Mouse (Mus musculus): ENCODE measurements around the gene Higd1a. TPM values are rescaled to one million over a fixed set of nuclear protein-coding genes. Genes with fewer than 3 reads are reported as not detected.

Higd1a gene
- polyA plus RNA-seq, 1 experiment from 2014 or later, result 151 TPM

- Histone ChIP-seq H3K27me3 (replicated peaks; ENCODE audit: control insufficient read depth, insufficient read depth, low read length) (no peaks in the 10 kb centered on the region), H3K9ac (ENCODE audit: low read length) (no peak overlapping the region), H3K36me3 (ENCODE audit: control insufficient read depth, insufficient read depth, low read length) (no peaks in the 10 kb centered on the region), H3K4me3 (ENCODE audit: low read depth, low read length) (no peak overlapping the region), H3K27ac (ENCODE audit: low read depth, low read length) (no peak overlapping the region), H3K9me3 (replicated peaks; ENCODE audit: control insufficient read depth, low read length) (no peaks in the 10 kb centered on the region), H3K4me1 (ENCODE audit: control insufficient read depth, insufficient read depth, low read length) (no peaks in the 10 kb centered on the region), H3K4me2 (ENCODE audit: low read length) (no peak overlapping the region)
- 86% methylated on average over 5 of the region's 5 CpGs for WGBS
- ATAC-seq (no peak), DNase-seq (ENCODE audit: low spot score) (no peak)
Observed at GRCm38 (mm10) chr9:121900282-121900855, 42.2 kb upstream of the Higd1a start.

DNA sequence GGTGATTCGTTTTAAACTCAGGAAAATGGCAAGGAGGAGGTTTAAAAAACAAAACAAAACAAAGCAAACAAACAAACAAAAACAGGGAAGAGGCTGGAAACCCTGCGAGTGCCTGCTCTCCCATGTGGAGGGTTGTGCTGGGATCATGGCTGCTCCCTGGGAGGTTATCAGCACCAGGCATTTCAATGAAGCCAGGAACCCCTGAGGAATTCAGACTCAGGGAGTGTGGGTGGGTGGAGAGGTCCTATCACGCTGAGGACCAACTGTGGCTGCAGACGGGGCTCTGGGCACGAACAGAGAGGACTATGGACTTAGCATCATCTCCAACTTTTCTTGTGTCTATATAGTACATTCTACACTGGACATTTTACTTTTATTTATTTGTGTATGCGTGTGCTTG is 41.1 kb upstream of the Higd1a start:
- ATAC-seq (no peak), DNase-seq (ENCODE audit: low spot score) (no peak)
- no peaks in the 10 kb centered on the region for H3K27me3 ChIP-seq (replicated peaks; ENCODE audit: control insufficient read depth, insufficient read depth, low read length)
- WGBS, result 79% methylated on average over 6 of the region's 6 CpGs
- H3K4me2 ChIP-seq (ENCODE audit: low read length), result no peak overlapping the region
- H3K9me3 ChIP-seq (replicated peaks; ENCODE audit: control insufficient read depth, low read length), result no peaks in the 10 kb centered on the region
- no peak overlapping the region for H3K9ac ChIP-seq (ENCODE audit: low read length)
- no peak overlapping the region for H3K4me3 ChIP-seq (ENCODE audit: low read depth, low read length)
- H3K36me3 ChIP-seq (ENCODE audit: control insufficient read depth, insufficient read depth, low read length), result no peaks in the 10 kb centered on the region
- no peaks in the 10 kb centered on the region for H3K4me1 ChIP-seq (ENCODE audit: control insufficient read depth, insufficient read depth, low read length)
- no peak overlapping the region for H3K27ac ChIP-seq (ENCODE audit: low read depth, low read length)

DNA sequence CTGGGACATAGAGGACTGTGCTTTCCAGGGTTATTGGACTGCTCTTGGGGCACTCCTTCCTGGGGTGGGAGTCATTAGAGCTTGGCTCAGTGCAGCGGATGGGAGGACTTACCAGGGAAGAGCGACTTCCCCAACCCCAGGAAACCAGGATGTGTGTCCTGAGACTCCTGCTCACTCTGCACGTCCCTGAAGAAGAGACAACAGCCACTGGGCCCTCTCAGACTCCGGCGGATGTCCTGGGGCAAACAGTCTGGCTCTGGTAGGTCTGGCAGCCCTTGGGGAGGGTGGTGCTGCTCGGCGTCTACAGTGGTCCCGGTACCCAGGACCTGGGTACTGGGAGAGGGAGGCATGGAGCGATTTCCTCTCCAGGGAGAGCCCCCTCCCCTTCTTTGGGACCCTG is 40.1 kb upstream of the Higd1a start, which contains the start of gene Ackr2:
TSS of gene Ackr2 (plus strand) at position 111 of the 400 bp plus-strand sequence.
- no peak within 1 kb of the TSS for H3K4me2 ChIP-seq (ENCODE audit: low read length)
- H3K4me1 ChIP-seq (ENCODE audit: control insufficient read depth, insufficient read depth, low read length), result no peaks in the 10 kb centered on the region
- no peaks in the 10 kb centered on the region for H3K36me3 ChIP-seq (ENCODE audit: control insufficient read depth, insufficient read depth, low read length)
- WGBS, result 82% methylated on average over 9 of the region's 9 CpGs
- H3K9me3 ChIP-seq (replicated peaks; ENCODE audit: control insufficient read depth, low read length), result no peaks in the 10 kb centered on the region
- no peaks in the 10 kb centered on the region for H3K27me3 ChIP-seq (replicated peaks; ENCODE audit: control insufficient read depth, insufficient read depth, low read length)
- H3K9ac ChIP-seq (ENCODE audit: low read length), result no peak within 1 kb of the TSS
- ATAC-seq (no peak), DNase-seq (ENCODE audit: low spot score) (no peak)
- no peak within 1 kb of the TSS for H3K4me3 ChIP-seq (ENCODE audit: low read depth, low read length)
- no peak within 1 kb of the TSS for H3K27ac ChIP-seq (ENCODE audit: low read depth, low read length)

DNA sequence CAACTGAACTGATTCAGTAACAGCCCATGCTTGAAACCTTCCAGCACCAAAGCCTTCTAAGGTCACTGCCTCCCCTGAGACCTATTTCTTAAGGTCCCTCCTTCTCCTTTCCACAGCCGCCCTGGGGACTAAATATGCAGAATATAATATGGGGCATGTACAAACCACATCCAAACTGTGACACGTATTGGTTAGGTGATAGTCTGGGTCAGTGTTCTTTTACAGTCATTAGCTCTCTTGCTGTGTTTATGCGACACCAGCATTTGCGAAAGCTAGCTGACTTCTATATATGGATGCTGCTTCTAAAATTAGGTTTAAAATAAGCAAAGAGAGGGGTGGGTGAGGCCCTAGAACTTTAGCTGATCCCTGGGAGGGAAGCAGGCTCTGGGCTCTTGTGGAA is 38.7 kb upstream of the Higd1a start:
- Histone ChIP-seq H3K9me3 (replicated peaks; ENCODE audit: control insufficient read depth, low read length) (no peaks in the 10 kb centered on the region), H3K36me3 (ENCODE audit: control insufficient read depth, insufficient read depth, low read length) (no peaks in the 10 kb centered on the region), H3K4me2 (ENCODE audit: low read length) (no peak overlapping the region), H3K27me3 (replicated peaks; ENCODE audit: control insufficient read depth, insufficient read depth, low read length) (no peaks in the 10 kb centered on the region), H3K27ac (ENCODE audit: low read depth, low read length) (no peak overlapping the region), H3K4me3 (ENCODE audit: low read depth, low read length) (no peak overlapping the region), H3K9ac (ENCODE audit: low read length) (no peak overlapping the region), H3K4me1 (ENCODE audit: control insufficient read depth, insufficient read depth, low read length) (no peaks in the 10 kb centered on the region)
- no peak for ATAC-seq
- 90% methylated on average over 4 of the region's 4 CpGs for WGBS
- DNase-seq (ENCODE audit: low spot score), result no peak

DNA sequence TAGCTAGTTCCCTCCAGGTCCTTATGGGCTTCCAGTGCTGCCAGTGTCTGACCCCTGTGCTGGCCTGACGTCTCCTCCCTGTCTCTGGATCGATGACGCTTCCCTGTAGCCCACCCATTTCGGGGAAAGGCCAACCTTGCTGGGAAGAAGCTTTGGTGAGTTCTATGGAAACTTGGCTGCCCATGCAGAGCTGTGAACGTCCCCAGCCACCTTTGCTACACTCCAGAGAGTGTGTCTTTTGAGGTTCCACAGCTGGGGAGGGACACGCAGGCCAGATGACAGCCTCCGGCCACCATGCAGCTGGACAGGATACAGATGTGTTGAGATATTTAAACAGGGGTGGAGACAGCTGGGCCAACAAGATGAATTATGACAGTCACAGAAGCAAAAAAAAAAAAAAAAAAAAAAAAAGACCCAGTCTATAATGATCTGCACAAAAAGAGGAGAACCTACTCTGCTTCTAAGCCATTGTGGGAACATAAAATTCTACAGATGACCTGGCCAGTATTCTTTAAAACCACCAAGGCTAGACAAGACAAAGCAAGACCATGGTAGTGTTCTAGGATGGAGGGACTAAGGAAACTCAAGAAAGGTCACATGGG is 37.3 kb upstream of the Higd1a start:
- H3K36me3 ChIP-seq (ENCODE audit: control insufficient read depth, insufficient read depth, low read length), result no peaks in the 10 kb centered on the region
- H3K4me1 ChIP-seq (ENCODE audit: control insufficient read depth, insufficient read depth, low read length), result no peaks in the 10 kb centered on the region
- DNase-seq (ENCODE audit: low spot score), result no peak
- H3K9ac ChIP-seq (ENCODE audit: low read length), result no peak overlapping the region
- H3K4me2 ChIP-seq (ENCODE audit: low read length), result no peak overlapping the region
- H3K27me3 ChIP-seq (replicated peaks; ENCODE audit: control insufficient read depth, insufficient read depth, low read length), result no peaks in the 10 kb centered on the region
- no peak overlapping the region for H3K27ac ChIP-seq (ENCODE audit: low read depth, low read length)
- no peak overlapping the region for H3K4me3 ChIP-seq (ENCODE audit: low read depth, low read length)
- 79% methylated on average over 7 of the region's 7 CpGs for WGBS
- H3K9me3 ChIP-seq (replicated peaks; ENCODE audit: control insufficient read depth, low read length), result no peaks in the 10 kb centered on the region
- no peak for ATAC-seq

DNA sequence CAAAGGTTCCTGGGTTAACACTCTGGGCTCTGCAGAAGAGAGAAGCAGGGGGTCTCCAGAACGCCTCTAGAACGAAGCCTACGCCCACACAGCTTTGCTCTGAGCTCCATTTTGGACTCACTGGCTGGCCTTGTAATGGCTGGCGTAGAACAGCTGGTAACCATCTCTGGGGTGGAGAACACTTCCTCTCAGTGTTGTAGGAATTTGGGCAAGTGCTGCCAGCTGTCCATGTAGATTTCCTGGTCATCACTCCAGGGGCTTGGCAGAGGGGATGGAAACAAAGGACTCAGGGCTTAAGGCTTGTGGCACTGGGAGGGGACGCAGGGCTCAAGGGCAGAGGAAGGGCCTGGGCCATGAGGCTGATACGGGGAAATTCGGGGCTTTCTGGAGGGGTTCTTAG is 36.3 kb upstream of the Higd1a start:
- Histone ChIP-seq H3K9me3 (replicated peaks; ENCODE audit: control insufficient read depth, low read length) (no peaks in the 10 kb centered on the region), H3K36me3 (ENCODE audit: control insufficient read depth, insufficient read depth, low read length) (no peaks in the 10 kb centered on the region), H3K9ac (ENCODE audit: low read length) (no peak overlapping the region), H3K4me2 (ENCODE audit: low read length) (no peak overlapping the region), H3K27ac (ENCODE audit: low read depth, low read length) (no peak overlapping the region), H3K27me3 (replicated peaks; ENCODE audit: control insufficient read depth, insufficient read depth, low read length) (no peaks in the 10 kb centered on the region), H3K4me3 (ENCODE audit: low read depth, low read length) (no peak overlapping the region), H3K4me1 (ENCODE audit: control insufficient read depth, insufficient read depth, low read length) (no peaks in the 10 kb centered on the region)
- DNase-seq (ENCODE audit: low spot score) (no peak), ATAC-seq (no peak)
- WGBS, result 83% methylated on average over 7 of the region's 7 CpGs

DNA sequence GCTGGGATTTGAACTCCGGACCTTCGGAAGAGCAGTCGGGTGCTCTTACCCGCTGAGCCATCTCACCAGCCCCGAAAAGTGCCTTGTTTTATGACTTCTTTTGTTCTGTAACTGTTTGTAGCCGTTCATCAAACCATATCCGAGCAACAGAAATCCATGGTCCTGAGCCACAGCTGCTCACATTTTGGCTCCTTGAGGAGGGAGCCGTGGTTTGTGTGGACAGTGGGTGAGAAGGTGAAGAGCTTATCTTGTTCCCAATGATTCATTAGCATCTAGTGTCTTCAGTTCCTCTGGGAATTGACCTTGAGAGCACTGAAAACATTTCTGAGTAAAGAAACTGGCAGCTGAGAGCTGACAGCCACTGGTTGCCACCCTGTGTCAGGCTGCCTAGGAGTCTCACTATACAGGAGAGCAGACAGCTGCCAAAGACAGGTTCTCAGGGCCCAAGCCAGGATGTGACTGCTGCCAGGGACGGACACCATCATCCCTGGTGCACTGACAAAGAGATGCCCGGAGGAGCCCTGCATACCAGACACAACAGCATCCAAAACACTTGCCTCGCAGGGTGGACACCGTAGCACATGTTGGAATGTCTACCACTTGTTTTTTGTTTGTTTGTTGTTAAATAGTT is 34.0 kb upstream of the Higd1a start:
- no peak overlapping the region for H3K4me3 ChIP-seq (ENCODE audit: low read depth, low read length)
- WGBS, result 89% methylated on average over 12 of the region's 12 CpGs
- no peaks in the 10 kb centered on the region for H3K9me3 ChIP-seq (replicated peaks; ENCODE audit: control insufficient read depth, low read length)
- no peak overlapping the region for H3K27ac ChIP-seq (ENCODE audit: low read depth, low read length)
- H3K27me3 ChIP-seq (replicated peaks; ENCODE audit: control insufficient read depth, insufficient read depth, low read length), result no peaks in the 10 kb centered on the region
- H3K4me2 ChIP-seq (ENCODE audit: low read length), result no peak overlapping the region
- ATAC-seq (no peak), DNase-seq (ENCODE audit: low spot score) (no peak)
- no peak overlapping the region for H3K9ac ChIP-seq (ENCODE audit: low read length)
- H3K36me3 ChIP-seq (ENCODE audit: control insufficient read depth, insufficient read depth, low read length), result no peaks in the 10 kb centered on the region
- no peaks in the 10 kb centered on the region for H3K4me1 ChIP-seq (ENCODE audit: control insufficient read depth, insufficient read depth, low read length)

DNA sequence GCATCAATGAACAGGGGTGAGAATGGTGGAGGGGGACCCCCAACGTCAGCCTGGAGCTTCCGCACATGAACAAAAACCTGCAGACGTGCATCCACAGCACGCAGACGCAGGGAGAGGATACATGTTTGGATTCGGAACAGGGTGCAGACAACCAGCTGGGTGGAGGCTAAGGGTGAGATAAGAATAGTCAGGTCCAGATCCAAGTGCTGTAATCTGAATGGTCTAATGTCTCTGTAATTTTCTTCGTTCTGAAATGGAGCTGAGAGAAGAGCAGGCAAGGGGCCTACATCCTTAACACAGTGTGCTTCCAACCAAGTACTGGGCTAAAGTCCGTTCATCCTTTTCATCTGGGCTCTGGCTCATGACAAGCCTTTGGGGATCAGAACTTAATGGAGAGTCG is 33.1 kb upstream of the Higd1a start:
- WGBS, result 87% methylated on average over 9 of the region's 9 CpGs
- Histone ChIP-seq H3K27ac (ENCODE audit: low read depth, low read length) (no peak overlapping the region), H3K9ac (ENCODE audit: low read length) (no peak overlapping the region), H3K4me2 (ENCODE audit: low read length) (no peak overlapping the region), H3K27me3 (replicated peaks; ENCODE audit: control insufficient read depth, insufficient read depth, low read length) (no peaks in the 10 kb centered on the region), H3K36me3 (ENCODE audit: control insufficient read depth, insufficient read depth, low read length) (no peaks in the 10 kb centered on the region), H3K9me3 (replicated peaks; ENCODE audit: control insufficient read depth, low read length) (no peaks in the 10 kb centered on the region), H3K4me3 (ENCODE audit: low read depth, low read length) (no peak overlapping the region), H3K4me1 (ENCODE audit: control insufficient read depth, insufficient read depth, low read length) (no peaks in the 10 kb centered on the region)
- DNase-seq (ENCODE audit: low spot score), result no peak
- ATAC-seq, result no peak

GRCm38 (mm10) chr9:121890441-121890941 is 32.3 kb upstream of the Higd1a start:
- Histone ChIP-seq H3K9ac (ENCODE audit: low read length) (no peak overlapping the region), H3K4me2 (ENCODE audit: low read length) (no peak overlapping the region), H3K27me3 (replicated peaks; ENCODE audit: control insufficient read depth, insufficient read depth, low read length) (no peaks in the 10 kb centered on the region), H3K36me3 (ENCODE audit: control insufficient read depth, insufficient read depth, low read length) (no peaks in the 10 kb centered on the region), H3K4me1 (ENCODE audit: control insufficient read depth, insufficient read depth, low read length) (no peaks in the 10 kb centered on the region), H3K4me3 (ENCODE audit: low read depth, low read length) (no peak overlapping the region), H3K9me3 (replicated peaks; ENCODE audit: control insufficient read depth, low read length) (no peaks in the 10 kb centered on the region), H3K27ac (ENCODE audit: low read depth, low read length) (no peak overlapping the region)
- DNase-seq (ENCODE audit: low spot score), result peak; percentile 4
- WGBS, result 65% methylated on average over 18 of the region's 18 CpGs
- ATAC-seq, result no peak
